18 mouse cellular contexts compared by ENCODE assay signal in the genomic region with DNA sequence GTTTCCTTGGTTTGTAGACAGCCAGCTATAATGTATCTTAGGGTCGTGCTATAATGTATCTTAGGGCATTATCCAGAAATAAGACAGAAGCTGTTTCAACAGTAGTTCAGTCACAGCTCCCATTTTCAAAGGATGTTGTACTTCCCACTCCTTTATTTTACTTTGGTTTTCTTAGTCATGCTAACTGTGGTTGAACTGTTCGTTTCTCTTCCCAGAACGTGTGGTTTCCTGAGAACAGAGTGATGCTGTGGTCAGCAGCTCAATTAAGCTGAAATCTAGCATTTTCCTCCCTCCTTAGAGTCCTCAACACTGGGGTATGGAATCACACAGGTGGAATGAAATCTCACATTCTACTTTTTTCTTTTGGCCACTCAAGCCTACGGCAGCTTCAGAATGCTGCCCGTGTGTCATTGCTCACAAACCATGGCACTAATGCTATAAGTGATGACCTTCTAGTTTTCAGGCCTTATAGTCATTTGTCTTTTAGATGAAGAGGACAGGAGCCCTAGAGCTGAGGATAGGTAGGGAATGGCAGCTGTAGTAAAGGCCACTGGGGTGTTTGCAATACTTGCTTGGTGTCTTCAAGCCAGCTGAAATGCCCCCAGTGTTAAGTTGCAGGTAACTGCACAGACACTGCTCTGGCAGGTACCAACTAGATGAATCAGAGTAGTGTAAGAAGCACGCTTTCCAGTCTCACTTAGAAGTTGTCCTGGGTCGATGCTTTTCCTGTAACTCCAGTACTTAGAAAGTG.
DNase-seq lines count a peak whose midpoint lies in the region; ATAC-seq and TF ChIP-seq lines count a peak whose summit lies in the region.
"Had no signal": no experiment of that assay in that cellular context is flagged by ENCODE, and none has a peak within 500 bp of the region (broad histone marks: within the 10 kb centered on the region; RNA-seq: fewer than 3 reads in every experiment).

No protein-coding gene starts in this region.

- no peaks in the 10 kb centered on the region for H3K27me3 ChIP-seq in heart, embryonic 16.5 days (ENCODE audit: control insufficient read depth, insufficient read depth, low read length)
- no peaks in the 10 kb centered on the region for H3K27me3 ChIP-seq in heart, embryonic 11.5 days (ENCODE audit: control insufficient read depth, insufficient read depth, low read length)
- no peaks in the 10 kb centered on the region for H3K27me3 ChIP-seq in liver, postnatal 0 days (ENCODE audit: insufficient read depth, low read length)
- no peaks in the 10 kb centered on the region for H3K27me3 ChIP-seq in liver, embryonic 12.5 days (replicated peaks)

- H3K4me3 ChIP-seq in heart, embryonic 16.5 days (ENCODE audit: low read length), result no peak overlapping the region
- no peak overlapping the region for H3K4me3 ChIP-seq in heart, embryonic 11.5 days (ENCODE audit: low read depth, low read length)
- no peak overlapping the region for H3K4me3 ChIP-seq in liver, postnatal 0 days (ENCODE audit: low read depth, low read length)
- H3K4me3 ChIP-seq in liver, embryonic 12.5 days, result no peak overlapping the region
- no peak overlapping the region for H3K4me3 ChIP-seq in brown adipose tissue, adult 24 weeks (ENCODE audit: insufficient read depth, low read depth, low read length)
- H3K4me3 ChIP-seq: layer of hippocampus, adult 2 months; midbrain, embryonic 12.5 days had no signal

- no peaks in the 10 kb centered on the region for H3K9me3 ChIP-seq in heart, embryonic 16.5 days (replicated peaks; ENCODE audit: control insufficient read depth, low read length)
- no peaks in the 10 kb centered on the region for H3K9me3 ChIP-seq in heart, embryonic 11.5 days (replicated peaks; ENCODE audit: control insufficient read depth, low read length)
- H3K9me3 ChIP-seq in liver, postnatal 0 days (ENCODE audit: low read length), result no peaks in the 10 kb centered on the region
- no peaks in the 10 kb centered on the region for H3K9me3 ChIP-seq in liver, embryonic 12.5 days (replicated peaks)
- H3K9me3 ChIP-seq: midbrain, embryonic 12.5 days had no signal

- 76% methylated on average over 7 of the region's 7 CpGs for WGBS in heart, embryonic 16.5 days
- 87% methylated on average over 7 of the region's 7 CpGs for WGBS in heart, embryonic 11.5 days (ENCODE audit: insufficient replicate concordance)
- 62% methylated on average over 7 of the region's 7 CpGs for WGBS in liver, postnatal 0 days (ENCODE audit: insufficient replicate concordance)
- 64% methylated on average over 7 of the region's 7 CpGs for WGBS in liver, embryonic 12.5 days (ENCODE audit: insufficient replicate concordance)

- no peak for TF ChIP-seq CTCF in liver, postnatal 0 days (IDR thresholded peaks at IDR 0.05; ENCODE audit: low read depth)

- H3K4me1 ChIP-seq in heart, embryonic 16.5 days (ENCODE audit: control insufficient read depth, insufficient read depth, low read length), result peaks cover 88% of the 10 kb centered on the region
- peaks cover 75% of the 10 kb centered on the region for H3K4me1 ChIP-seq in heart, embryonic 11.5 days (ENCODE audit: control insufficient read depth, insufficient read depth, low read length)
- peaks cover 40% of the 10 kb centered on the region for H3K4me1 ChIP-seq in liver, postnatal 0 days (ENCODE audit: insufficient read depth)
- peaks cover 52% of the 10 kb centered on the region for H3K4me1 ChIP-seq in liver, embryonic 12.5 days
- H3K4me1 ChIP-seq in brown adipose tissue, adult 24 weeks (ENCODE audit: control insufficient read depth, insufficient read depth, insufficient read length, low read length), result peaks cover 43% of the 10 kb centered on the region

- no peak overlapping the region for H3K4me2 ChIP-seq in heart, embryonic 16.5 days (ENCODE audit: low read depth, low read length)
- H3K4me2 ChIP-seq in heart, embryonic 11.5 days, result no peak overlapping the region
- H3K4me2 ChIP-seq in liver, postnatal 0 days (ENCODE audit: low read depth, low read length), result no peak overlapping the region
- no peak overlapping the region for H3K4me2 ChIP-seq in liver, embryonic 12.5 days
- H3K4me2 ChIP-seq: hindbrain, embryonic 14.5 days; liver, embryonic 11.5 days; midbrain, embryonic 12.5 days had no signal

- no peak for ATAC-seq in heart, embryonic 16.5 days (replicated peaks; ENCODE audit: extremely low read depth, insufficient read depth, low FRiP score)
- no peak for ATAC-seq in heart, embryonic 11.5 days (replicated peaks; ENCODE audit: insufficient number of reproducible peaks, low FRiP score, low TSS enrichment)
- no peak for ATAC-seq in liver, postnatal 0 days
- no peak for ATAC-seq in liver, embryonic 12.5 days
- ATAC-seq in megakaryocyte progenitor cell, adult 5-6 weeks (replicated peaks; ENCODE audit: poor library complexity), result 0 out of 2 replicates have a peak, but pooled peaks have one; percentile 3
- ATAC-seq: activated CD4-positive, CD25-positive, alpha-beta regulatory T cell, adult 4 months; forebrain, embryonic 14.5 days; intestine, postnatal 0 days had no signal

- no peak overlapping the region for H3K9ac ChIP-seq in heart, embryonic 16.5 days (ENCODE audit: low read length)
- H3K9ac ChIP-seq in heart, embryonic 11.5 days (ENCODE audit: low read depth, low read length), result no peak overlapping the region
- H3K9ac ChIP-seq in liver, postnatal 0 days (replicated peaks), result no peak overlapping the region
- H3K9ac ChIP-seq in liver, embryonic 12.5 days, result no peak overlapping the region
- H3K9ac ChIP-seq: hindbrain, embryonic 14.5 days; midbrain, embryonic 12.5 days had no signal

- peak overlapping the region; percentile 54 for H3K27ac ChIP-seq in heart, embryonic 16.5 days (ENCODE audit: low read length)
- no peak overlapping the region for H3K27ac ChIP-seq in heart, embryonic 11.5 days (ENCODE audit: low read depth, low read length)
- peak overlapping the region; percentile 44; the same call in 1 of the 2 replicates for H3K27ac ChIP-seq in liver, postnatal 0 days (ENCODE audit: low read depth)
- no peak overlapping the region for H3K27ac ChIP-seq in liver, embryonic 12.5 days
- H3K27ac ChIP-seq in brown adipose tissue, adult 24 weeks (replicated peaks; ENCODE audit: low read depth, low read length), result peak overlapping the region; percentile 61
- H3K27ac ChIP-seq: hindbrain, embryonic 14.5 days; midbrain, embryonic 12.5 days had no signal

- H3K36me3 ChIP-seq in heart, embryonic 16.5 days (ENCODE audit: control insufficient read depth, insufficient read depth), result 0 out of 2 replicates have a peak, but pooled peaks cover 6% of the 10 kb centered on the region
- peaks cover 3% of the 10 kb centered on the region for H3K36me3 ChIP-seq in heart, embryonic 11.5 days (ENCODE audit: control insufficient read depth, insufficient read depth, low read length)
- H3K36me3 ChIP-seq in liver, postnatal 0 days (replicated peaks; ENCODE audit: insufficient read depth, low read length), result peaks cover 3% of the 10 kb centered on the region; the same call in 1 of the 2 replicates
- H3K36me3 ChIP-seq in liver, embryonic 12.5 days, result peaks cover 2% of the 10 kb centered on the region; the same call in 1 of the 2 replicates
- H3K36me3 ChIP-seq: midbrain, embryonic 12.5 days had no signal

- DNase-seq in liver, postnatal 0 days, result no peak
- DNase-seq in layer of hippocampus, postnatal 36 days, result no peak
- no peak for DNase-seq in thymus, postnatal 10 days (ENCODE audit: low spot score in 2 of 2)
- DNase-seq: cerebellum, adult 18-20 months; lung, postnatal 10 days; thymus, postnatal 4 days had no signal

- TF ChIP-seq EP300 in liver, postnatal 0 days (IDR thresholded peaks at IDR 0.05; ENCODE audit: low read depth), result no peak

Comparison
In these comparisons a context has a peak if more than half of its experiments do, and no peak if none do; other contexts are left out.
1. H3K27ac ChIP-seq: peak in heart, embryonic 16.5 days (single experiment), liver, postnatal 0 days (single experiment) and brown adipose tissue, adult 24 weeks (single experiment); none in heart, embryonic 11.5 days (single experiment) and liver, embryonic 12.5 days (single experiment).